Comparison of ENCODE assay signal across 19 mouse cellular contexts in genomic region chr8:64839628-64840027, GRCm38 (mm10). TPM values are rescaled to one million over a fixed set of nuclear protein-coding genes. Genes with fewer than 3 reads are reported as not detected.
DNase-seq lines count a peak whose midpoint lies in the region; ATAC-seq and TF ChIP-seq lines count a peak whose summit lies in the region.
"Had no signal": no experiment of that assay in that cellular context is flagged by ENCODE, and none has a peak within 500 bp of the region (broad histone marks: within the 10 kb centered on the region; RNA-seq: fewer than 3 reads in every experiment).

No protein-coding gene starts in this region.

- no peaks in the 10 kb centered on the region for H3K27me3 ChIP-seq in heart, adult 2 months (ENCODE audit: control insufficient read depth, insufficient read depth, low read length)
- H3K27me3 ChIP-seq in liver, postnatal 0 days (ENCODE audit: insufficient read depth, low read length) = no peaks in the 10 kb centered on the region
- no peaks in the 10 kb centered on the region for H3K27me3 ChIP-seq in limb, embryonic 10.5 days (ENCODE audit: low read depth, poor library complexity, severe bottlenecking)
- H3K27me3 ChIP-seq: embryonic facial prominence, embryonic 12.5 days; forebrain, embryonic 15.5 days; Patski had no signal

- no peak for TF ChIP-seq POLR2A in heart, adult 2 months (IDR thresholded peaks at IDR 0.05; ENCODE audit: insufficient read depth, low read depth, low read length)
- TF ChIP-seq POLR2A in cortical plate, adult 2 months (IDR thresholded peaks at IDR 0.05; ENCODE audit: extremely low read depth, insufficient read depth, low read length) = no peak

- peaks cover 2% of the 10 kb centered on the region for H3K36me3 ChIP-seq in heart, adult 2 months (ENCODE audit: control insufficient read depth, insufficient read depth, low read length)
- no peaks in the 10 kb centered on the region for H3K36me3 ChIP-seq in liver, postnatal 0 days (replicated peaks; ENCODE audit: insufficient read depth, low read length)
- H3K36me3 ChIP-seq in limb, embryonic 10.5 days = no peaks in the 10 kb centered on the region
- H3K36me3 ChIP-seq: embryonic facial prominence, embryonic 12.5 days; forebrain, embryonic 15.5 days; heart, embryonic 10.5 days had no signal

- WGBS in heart, adult 2 months = 73% methylated on average over 6 of the region's 6 CpGs
- WGBS in liver, postnatal 0 days (ENCODE audit: insufficient replicate concordance) = 79% methylated on average over 6 of the region's 6 CpGs
- 85% methylated on average over 6 of the region's 6 CpGs for WGBS in limb, embryonic 10.5 days

- 0 out of 2 replicates have a peak, but pooled peaks have one; percentile 10 for TF ChIP-seq CTCF in heart, adult 2 months (IDR thresholded peaks at IDR 0.05)
- TF ChIP-seq CTCF in liver, postnatal 0 days (IDR thresholded peaks at IDR 0.05; ENCODE audit: low read depth) = no peak
- TF ChIP-seq CTCF in cortical plate, adult 2 months (IDR thresholded peaks at IDR 0.05; ENCODE audit: extremely low read depth, insufficient read depth, low read length) = no peak

- TF ChIP-seq EP300 in heart, adult 2 months (IDR thresholded peaks at IDR 0.05; ENCODE audit: insufficient read depth, low read depth, low read length) = no peak
- no peak for TF ChIP-seq EP300 in liver, postnatal 0 days (IDR thresholded peaks at IDR 0.05; ENCODE audit: low read depth)

- H3K9ac ChIP-seq in heart, adult 2 months (ENCODE audit: low read depth, low read length) = no peak overlapping the region
- H3K9ac ChIP-seq in liver, postnatal 0 days (replicated peaks) = no peak overlapping the region
- H3K9ac ChIP-seq: embryonic facial prominence, embryonic 12.5 days; forebrain, embryonic 15.5 days; hindbrain, embryonic 14.5 days had no signal

- H3K4me1 ChIP-seq in heart, adult 2 months (ENCODE audit: control insufficient read depth, insufficient read depth, low read length) = peaks cover 1% of the 10 kb centered on the region
- peaks cover 26% of the 10 kb centered on the region for H3K4me1 ChIP-seq in liver, postnatal 0 days (ENCODE audit: insufficient read depth)
- H3K4me1 ChIP-seq in cortical plate, adult 2 months (ENCODE audit: control insufficient read depth, insufficient read depth, low read length) = peaks cover 6% of the 10 kb centered on the region; the same call in 1 of the 2 replicates
- H3K4me1 ChIP-seq in limb, embryonic 10.5 days = no peaks in the 10 kb centered on the region
- H3K4me1 ChIP-seq: embryonic facial prominence, embryonic 12.5 days had no signal

- DNase-seq in heart, adult 2 months = no peak
- DNase-seq in heart, adult 9 months (ENCODE audit: low spot score in 2 of 2) = no peak
- DNase-seq in liver, postnatal 0 days = peak; percentile 9
- DNase-seq in liver (no peak), ES-CJ7 (ENCODE audit: low read depth, low spot score) (peak; percentile 35)
- no peak for DNase-seq in limb, embryonic 10.5 days (ENCODE audit: low spot score)
- no peak for DNase-seq in right cerebral cortex, postnatal 36 days (ENCODE audit: low spot score in 2 of 2)
- DNase-seq: adrenal gland, adult 8-10 months; adrenal gland, postnatal 36 days; cerebellum, adult 2 months; cerebellum, postnatal 10 days; gastrocnemius, postnatal 10 days; heart, postnatal 10 days had no signal

- H3K27ac ChIP-seq in heart, adult 2 months = no peak overlapping the region
- H3K27ac ChIP-seq in liver, postnatal 0 days (ENCODE audit: low read depth) = no peak overlapping the region
- H3K27ac ChIP-seq in cortical plate, adult 2 months (ENCODE audit: insufficient read depth, low read length) = peak overlapping the region; percentile 63; the same call in 1 of the 2 replicates
- H3K27ac ChIP-seq in limb, embryonic 10.5 days = no peak overlapping the region
- H3K27ac ChIP-seq: embryonic facial prominence, embryonic 12.5 days; forebrain, embryonic 15.5 days; heart, embryonic 10.5 days; hindbrain, embryonic 14.5 days had no signal

- H3K4me3 ChIP-seq in heart, adult 2 months = no peak overlapping the region
- H3K4me3 ChIP-seq in liver, postnatal 0 days (ENCODE audit: low read depth, low read length) = no peak overlapping the region
- no peak overlapping the region for H3K4me3 ChIP-seq in cortical plate, adult 2 months (ENCODE audit: insufficient read depth, low read length)
- no peak overlapping the region for H3K4me3 ChIP-seq in limb, embryonic 10.5 days
- H3K4me3 ChIP-seq: embryonic facial prominence, embryonic 12.5 days; forebrain, embryonic 15.5 days; heart, embryonic 10.5 days had no signal

- H3K79me2 ChIP-seq in heart, adult 2 months (replicated peaks; ENCODE audit: control insufficient read depth, insufficient read depth, low read length) = peaks cover 1% of the 10 kb centered on the region; the same call in 1 of the 2 replicates

- H3K4me2 ChIP-seq in liver, postnatal 0 days (ENCODE audit: low read depth, low read length) = no peak overlapping the region
- H3K4me2 ChIP-seq: embryonic facial prominence, embryonic 12.5 days; forebrain, embryonic 15.5 days; hindbrain, embryonic 14.5 days had no signal

- ATAC-seq in liver, postnatal 0 days = no peak
- ATAC-seq: forebrain, embryonic 15.5 days; Patski had no signal

- H3K9me3 ChIP-seq in liver, postnatal 0 days (ENCODE audit: low read length) = no peaks in the 10 kb centered on the region
- no peaks in the 10 kb centered on the region for H3K9me3 ChIP-seq in limb, embryonic 10.5 days (replicated peaks)
- H3K9me3 ChIP-seq: embryonic facial prominence, embryonic 12.5 days; forebrain, embryonic 15.5 days; heart, embryonic 10.5 days had no signal

- intact Hi-C loops in heart, adult 2 months (cut with DNase I) = loop anchor here (5.0 kb wide), 1 partner anchor 47 kb away; no protein-coding TSS in a partner anchor

RNA-seq across cellular contexts. Expression of gene Klhl2, which starts 10.2 kb away (rescaled TPM):
- total RNA-seq in heart, adult 2 months (2021) = 10 to 100 TPM; 14.5 to 19.4 TPM
- 6.0 and 8.1 TPM in 2 replicates for polyA plus RNA-seq in heart, adult 2 months (2012; rRNA removed)
- 6.2 and 6.7 TPM in 2 replicates for polyA plus RNA-seq in liver, postnatal 0 days (2015; fragmentation: Nextera tagmentation; extraction: Ambion mirVana)
- polyA plus RNA-seq in cortical plate, adult 2 months (2012; rRNA removed) = 133 and 138 TPM in 2 replicates
- 11.0 and 11.7 TPM in 2 replicates for polyA plus RNA-seq in limb, embryonic 10.5 days (2016; fragmentation: Nextera tagmentation; extraction: Ambion mirVana)

Comparison
In these comparisons a context has a peak if more than half of its experiments do, and no peak if none do; other contexts are left out.
1. DNase-seq: peak in liver, postnatal 0 days (single experiment) and ES-CJ7 (single experiment); none in heart, adult 2 months (0 of 2), heart, adult 9 months (0 of 2), liver (single experiment), limb, embryonic 10.5 days (single experiment) and right cerebral cortex, postnatal 36 days (0 of 2).
2. RNA of gene Klhl2, which starts 10.2 kb away (polyA plus RNA-seq): 133 to 138 TPM in cortical plate, adult 2 months; 11.0 to 11.7 TPM in limb, embryonic 10.5 days, 6.2 to 6.7 TPM in liver, postnatal 0 days and 6.0 to 8.1 TPM in heart, adult 2 months; every median in the first group is over 10 times any median in the second.